Mouse (Mus musculus): ENCODE measurements around the gene Dclre1c.

- TF ChIP-seq CTCF (conservative IDR thresholded peaks at IDR 0.05; ENCODE audit: low read length) (no peak), NANOG (IDR thresholded peaks at IDR 0.05; ENCODE audit: borderline replicate concordance, low read length) (no peak)
These were observed 50.0 kb downstream of the Dclre1c start for GRCm38 (mm10) chr2:3473891-3474290.
